Mouse (Mus musculus): Measurements from ENCODE around the gene Scn4a.
"Not testable (repeated sequence)": the region's sequence is repeated elsewhere in the genome, so short reads cannot be mapped to it uniquely, and the experiment has no call there.

Gene Scn4a

DNA sequence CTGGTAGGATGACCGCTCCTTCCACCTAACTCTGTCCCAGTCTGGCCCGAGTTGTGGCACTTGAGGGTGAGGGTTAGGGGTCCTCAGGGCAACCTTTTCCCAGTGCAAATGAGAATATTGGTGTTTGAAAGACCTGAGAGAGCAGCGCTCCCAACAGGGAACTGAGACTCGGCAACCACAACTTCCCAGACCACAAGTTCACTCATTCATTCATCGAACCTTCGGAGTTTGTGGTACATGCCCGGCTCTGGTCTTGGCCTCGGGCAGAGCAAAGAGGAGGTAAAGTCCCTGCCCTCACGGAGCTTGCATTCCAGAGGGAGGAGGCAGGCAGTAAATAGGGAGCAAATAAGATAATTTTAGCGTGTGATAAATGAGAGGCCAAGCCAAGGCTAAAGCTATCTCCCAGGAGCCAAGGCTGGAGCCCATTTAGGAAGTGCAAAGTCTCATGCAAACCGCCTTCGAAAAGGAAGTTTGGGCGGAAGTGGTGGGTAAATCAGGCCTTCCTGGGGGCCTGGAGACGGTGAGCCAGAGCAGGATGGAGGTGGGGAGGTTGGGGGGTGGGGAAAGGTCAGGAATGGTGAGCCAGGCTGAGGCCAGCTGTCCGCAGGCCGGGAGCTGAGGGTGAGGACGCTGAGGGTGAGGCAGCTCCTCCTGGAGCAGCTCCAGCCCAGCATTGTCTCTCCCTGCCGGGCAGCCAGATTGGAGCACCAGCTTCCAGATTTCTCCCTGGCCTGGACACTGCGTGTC lies 2.5 kb upstream of the Scn4a start:
- DNase-seq (ENCODE audit: low spot score in 2 of 2), result no peak

DNA sequence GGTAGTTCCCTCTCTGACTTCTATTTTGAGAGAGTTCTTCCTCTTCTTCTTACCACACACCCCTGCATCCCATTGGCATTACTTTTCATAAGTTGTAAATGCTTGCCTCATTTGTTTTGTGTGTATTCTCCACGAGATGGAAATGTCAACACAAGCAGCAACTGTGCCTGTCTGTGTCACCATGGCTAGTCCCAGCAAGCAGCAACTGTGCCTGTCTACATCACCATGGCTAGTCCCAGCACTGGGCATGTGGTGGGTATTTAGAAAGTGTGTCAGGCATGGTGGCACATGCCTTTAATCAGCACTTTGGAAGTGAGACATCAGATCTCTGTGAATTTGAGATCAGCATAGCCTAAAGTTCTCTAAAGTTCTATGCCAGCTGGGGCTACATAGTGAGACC lies 1.1 kb upstream of the Scn4a start:
- DNase-seq (ENCODE audit: low spot score in 2 of 2), result no peak

DNA sequence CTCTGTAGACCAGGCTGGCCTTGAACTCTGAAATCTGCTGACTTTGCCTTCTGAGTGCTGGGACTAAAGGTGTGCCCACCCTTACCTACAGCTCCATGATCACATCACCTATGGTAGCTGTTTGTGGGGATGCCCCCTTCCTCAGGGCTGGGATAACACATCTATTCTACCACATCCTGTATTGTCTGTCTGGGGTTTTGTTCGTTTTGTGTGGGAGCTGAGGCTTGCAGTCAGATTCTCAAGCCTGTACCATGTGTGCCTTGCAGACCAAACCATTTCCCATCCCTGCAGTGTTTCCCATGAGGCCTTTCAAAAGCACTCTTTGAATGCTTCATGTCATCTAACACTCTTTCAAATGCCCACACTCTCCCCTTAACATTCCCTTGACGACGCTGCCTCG lies 1.1 kb downstream of the Scn4a start:
- DNase-seq (ENCODE audit: low spot score in 2 of 2), result no peak

DNA sequence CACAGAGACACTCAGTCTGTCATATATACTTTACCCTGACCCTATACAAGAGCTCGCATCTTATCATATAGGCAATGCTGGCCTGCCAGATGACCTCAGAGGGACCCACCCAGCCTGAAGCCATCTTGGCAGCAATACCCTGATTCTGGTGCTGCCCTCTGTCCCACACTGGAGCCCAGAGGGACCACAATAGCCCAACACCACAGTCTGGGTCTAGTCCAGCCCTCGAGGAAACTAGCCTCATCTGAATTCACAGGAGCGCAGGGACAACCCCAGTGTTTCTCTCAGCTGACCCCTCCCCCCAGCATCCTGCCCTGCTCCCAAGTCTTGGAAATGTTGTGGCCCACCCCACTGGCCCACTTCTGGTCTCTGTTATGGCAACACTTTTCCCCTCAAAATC lies 1.8 kb downstream of the Scn4a start:
- no peak for DNase-seq (ENCODE audit: low spot score in 2 of 2)

DNA sequence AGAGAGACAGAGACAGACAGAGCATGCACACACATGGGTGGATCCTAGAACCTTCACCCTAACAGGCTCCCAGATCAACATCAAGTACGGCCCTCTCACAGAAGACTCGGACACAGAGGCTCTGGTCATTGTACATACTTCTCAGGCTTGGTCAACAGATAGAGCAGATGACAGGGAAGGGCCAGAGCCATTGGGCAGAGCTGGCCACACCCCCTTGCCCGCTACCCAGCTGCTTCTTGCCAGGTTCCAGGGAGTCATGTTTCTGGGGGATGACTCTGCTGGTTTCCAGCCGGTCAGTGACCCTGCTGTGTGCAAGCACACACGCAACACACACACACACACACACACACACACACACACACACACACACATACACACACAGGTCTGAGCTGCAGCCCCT lies 2.2 kb downstream of the Scn4a start:
- no peak for DNase-seq (ENCODE audit: low spot score in 2 of 2)

DNA sequence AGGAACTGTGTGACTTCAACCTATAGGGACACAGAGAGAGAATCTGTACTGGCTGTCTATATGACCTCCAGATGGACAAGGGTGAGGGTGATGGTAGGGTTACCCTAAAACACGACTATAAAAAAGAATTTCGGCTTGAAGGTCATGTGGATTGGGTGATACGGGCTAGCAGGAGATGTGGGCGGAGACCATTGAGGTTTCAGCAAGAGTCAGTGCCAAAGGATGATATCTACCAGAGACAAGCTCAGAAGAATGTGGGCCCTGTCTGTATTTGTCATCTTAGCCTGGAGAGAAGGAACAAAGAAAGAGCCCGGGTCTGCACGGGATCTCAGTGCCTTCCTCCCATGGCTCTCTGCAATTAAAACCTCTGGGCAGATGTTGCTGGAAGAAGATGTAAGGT lies 3.3 kb downstream of the Scn4a start:
- DNase-seq (ENCODE audit: low spot score in 2 of 2), result no peak

DNA sequence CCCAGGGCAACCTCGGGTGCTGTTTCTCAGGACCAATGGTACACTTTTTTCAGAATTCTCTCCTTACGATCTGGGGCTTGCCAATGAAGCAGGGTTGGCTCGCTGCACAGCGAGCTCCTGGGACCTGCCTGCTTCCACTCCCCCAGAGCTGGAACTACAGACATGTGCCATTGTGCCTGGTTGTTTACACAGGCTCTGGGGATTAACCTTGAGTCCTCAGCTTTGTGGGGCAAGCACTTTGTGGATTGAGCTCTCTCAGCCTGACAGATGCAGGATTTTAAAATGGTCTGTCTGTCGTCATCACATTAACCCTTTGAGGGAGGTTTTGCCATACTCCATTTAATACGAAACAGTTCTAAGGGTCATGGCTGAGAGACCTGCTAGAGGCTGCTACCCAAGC lies 8.2 kb downstream of the Scn4a start:
- no peak for DNase-seq (ENCODE audit: low spot score in 2 of 2)

DNA sequence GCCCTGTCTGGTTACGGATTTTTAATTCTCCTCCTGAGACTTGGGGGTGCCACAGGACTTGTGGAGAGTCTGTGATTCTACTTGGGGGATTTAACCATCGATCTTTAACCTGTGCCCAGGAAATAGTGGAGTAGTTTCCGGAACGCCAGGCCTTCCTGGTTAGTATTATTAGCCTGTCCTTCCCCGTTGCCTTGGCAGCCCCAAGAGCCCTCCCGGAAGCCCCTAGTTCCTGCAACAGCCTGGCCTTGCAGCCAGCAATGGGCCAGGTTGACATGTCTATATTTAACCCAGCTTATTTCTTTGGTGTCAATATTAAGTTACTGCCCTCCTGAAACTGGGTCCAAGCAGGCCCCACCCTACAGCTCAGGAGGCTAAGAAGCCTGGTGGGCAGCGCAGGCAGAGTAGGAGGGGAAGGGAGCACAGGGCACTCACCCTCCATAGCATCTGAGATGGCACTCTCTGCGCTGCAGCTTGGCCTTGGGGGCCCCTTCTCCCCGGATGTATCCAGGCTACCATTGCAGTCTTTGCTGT lies 12.0 kb downstream of the Scn4a start:
- no peak for DNase-seq (ENCODE audit: low spot score in 2 of 2)

DNA sequence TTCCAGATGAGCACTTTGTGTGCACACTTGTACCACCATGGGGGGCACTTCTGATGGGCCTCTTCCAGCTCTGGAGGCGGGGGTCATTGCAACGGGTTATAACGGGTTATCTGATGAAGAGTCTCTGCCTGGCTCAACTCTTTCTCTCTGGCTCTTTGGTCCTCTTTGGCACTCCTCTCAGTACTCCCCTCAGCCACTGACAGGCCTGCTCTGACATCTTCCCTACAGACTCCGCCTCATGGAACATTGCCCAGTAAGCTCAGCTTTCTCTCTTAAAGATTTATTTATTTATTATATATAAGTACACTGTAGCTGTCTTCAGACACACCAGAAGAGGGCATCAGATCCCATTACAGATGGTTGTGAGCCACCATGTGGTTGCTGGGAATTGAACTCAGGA lies 13.8 kb downstream of the Scn4a start:
- DNase-seq (ENCODE audit: low spot score in 2 of 2), result not testable (repeated sequence)

DNA sequence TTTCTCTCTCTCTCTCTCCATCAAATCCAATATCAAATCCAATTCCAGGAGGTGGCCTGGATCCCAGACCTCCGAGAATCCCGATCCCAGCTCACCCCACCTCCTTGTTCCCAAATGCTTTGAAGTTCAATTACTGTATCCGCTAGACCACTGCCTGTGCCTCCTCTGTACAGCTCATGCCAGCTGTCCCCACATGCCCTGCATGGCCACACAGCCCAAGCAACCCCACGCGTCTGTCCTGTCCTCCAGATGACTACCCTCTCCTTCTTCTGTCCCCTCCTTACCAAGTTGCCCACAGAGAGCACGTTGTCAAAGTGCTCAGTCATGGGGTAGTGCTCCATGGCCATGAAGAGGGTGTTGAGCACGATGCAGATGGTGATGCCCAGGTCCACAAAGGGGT lies 14.2 kb downstream of the Scn4a start:
- DNase-seq (ENCODE audit: low spot score in 2 of 2), result no peak

DNA sequence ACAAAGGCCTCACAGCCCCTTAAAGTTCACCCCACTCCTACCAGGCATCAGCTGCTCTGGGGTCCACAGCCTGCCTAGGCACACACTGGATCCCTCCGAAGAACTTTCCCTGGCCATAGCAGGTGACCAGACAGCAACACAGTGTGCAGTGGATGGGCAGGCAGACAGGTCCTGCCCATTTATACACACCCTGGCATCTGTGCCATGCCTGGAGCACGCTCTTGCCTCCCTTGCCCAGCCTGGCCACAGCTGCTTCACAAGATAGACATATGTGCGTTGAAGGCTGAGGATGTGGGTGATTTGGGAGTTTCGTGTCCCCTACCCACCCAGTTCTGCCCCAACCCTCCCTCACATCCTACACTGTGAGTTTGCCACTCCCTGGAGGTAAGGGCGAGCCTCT lies 15.1 kb downstream of the Scn4a start:
- no peak for DNase-seq (ENCODE audit: low spot score in 2 of 2)

DNA sequence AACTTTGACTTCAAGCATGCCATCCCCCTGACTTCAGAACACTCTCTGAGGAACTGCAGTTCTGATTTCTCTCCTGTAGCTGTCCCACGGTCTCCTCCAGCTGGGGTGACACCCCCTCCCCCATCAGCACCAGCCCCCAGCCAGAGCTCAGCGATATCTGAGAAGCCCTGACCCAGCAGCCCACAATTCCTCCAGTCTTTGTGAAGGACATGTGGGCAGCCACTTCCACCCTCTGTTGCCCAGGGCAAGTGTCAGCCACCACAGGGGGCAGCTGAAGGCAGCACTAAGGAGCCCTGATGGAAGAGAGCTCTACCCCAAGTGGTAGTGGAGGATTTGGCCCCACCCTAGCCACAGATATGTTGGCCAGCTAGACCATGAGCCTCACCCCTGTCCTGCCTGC lies 19.0 kb downstream of the Scn4a start:
- DNase-seq (ENCODE audit: low spot score in 2 of 2), result no peak

DNA sequence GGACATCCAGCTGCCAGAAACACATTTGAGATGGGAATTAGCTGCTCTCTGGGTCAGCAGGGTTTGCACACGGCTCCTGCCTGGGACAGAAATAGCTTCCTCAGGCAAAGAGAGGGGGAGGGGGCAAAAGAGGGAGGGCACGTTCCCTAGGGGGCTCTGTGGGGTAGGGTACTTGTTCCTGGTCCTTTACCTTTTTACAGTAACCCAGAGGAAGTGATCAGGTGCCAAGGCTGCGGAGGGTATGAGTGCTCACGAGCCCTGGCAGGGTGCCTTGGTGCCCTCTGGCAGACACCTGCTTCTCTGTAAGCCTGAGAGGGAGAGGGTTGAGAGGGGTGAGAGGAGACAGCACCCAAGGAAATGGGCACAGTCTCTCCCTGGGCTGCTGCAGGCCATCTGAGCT lies 20.6 kb downstream of the Scn4a start:
- peak in 1 of 2 experiments; percentile 27 for DNase-seq (ENCODE audit: low spot score in 2 of 2)

DNA sequence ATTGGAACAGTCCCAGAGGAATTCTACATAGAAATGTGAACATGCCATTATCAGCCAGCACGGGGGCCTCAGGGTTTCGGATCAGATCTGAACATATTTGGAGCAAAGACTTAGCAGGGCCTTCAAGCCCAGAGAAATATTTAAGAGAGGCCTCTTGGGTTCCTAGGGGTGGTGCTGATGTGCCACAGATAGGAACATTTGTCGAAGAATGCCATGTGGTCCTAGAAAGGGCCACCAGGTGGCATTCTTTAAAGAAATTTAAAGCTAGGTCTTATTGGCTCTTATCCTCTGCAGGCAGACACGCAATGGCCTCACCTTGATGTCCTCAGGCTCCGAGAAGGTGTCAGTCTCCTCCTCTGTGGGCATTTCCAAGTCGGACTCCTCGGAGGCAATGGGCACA lies 23.4 kb downstream of the Scn4a start:
- DNase-seq (ENCODE audit: low spot score in 2 of 2), result peak in 1 of 2 experiments; percentile 20

DNA sequence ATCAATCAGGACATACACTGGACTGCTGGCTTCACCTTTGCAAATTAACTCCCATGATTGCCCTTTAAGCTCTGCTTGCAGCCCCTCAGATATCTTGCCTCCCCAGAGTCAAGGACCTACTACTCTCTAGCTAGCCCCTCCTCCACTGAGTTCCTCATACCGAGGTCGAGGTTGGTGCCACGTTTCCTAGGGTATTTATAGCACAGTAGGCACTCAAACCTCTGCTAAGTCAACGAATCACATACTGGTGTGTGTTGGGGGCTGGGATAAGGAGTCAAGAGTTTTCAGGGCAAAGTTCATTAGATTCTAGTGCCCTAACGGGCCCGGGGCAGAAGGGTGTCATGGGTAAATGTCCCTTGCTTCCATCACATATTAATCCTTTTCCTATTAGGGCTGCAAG lies 24.0 kb downstream of the Scn4a start:
- DNase-seq (ENCODE audit: low spot score in 2 of 2), result peak; percentile 42 to 44

DNA sequence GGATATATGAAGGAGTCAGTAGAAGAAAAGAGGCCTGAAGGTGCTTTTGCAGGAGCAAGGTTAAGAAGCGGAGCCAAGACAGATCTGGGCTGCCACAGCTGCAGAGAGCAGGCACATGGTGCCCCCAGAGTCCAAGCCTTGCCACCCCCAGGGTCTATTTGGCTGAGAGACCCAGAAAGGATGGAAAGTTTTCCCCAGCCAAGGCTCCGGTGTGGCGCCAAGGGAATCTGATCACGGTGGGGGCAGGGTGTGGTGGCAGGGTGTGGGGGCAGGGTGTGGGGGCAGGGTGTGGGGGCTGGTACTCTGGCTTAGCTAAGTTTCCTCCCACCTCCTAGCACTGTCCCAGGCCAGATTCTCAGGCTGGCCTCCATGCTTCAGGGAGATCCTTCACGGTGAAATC lies 24.6 kb downstream of the Scn4a start:
- DNase-seq (ENCODE audit: low spot score in 2 of 2), result no peak

DNA sequence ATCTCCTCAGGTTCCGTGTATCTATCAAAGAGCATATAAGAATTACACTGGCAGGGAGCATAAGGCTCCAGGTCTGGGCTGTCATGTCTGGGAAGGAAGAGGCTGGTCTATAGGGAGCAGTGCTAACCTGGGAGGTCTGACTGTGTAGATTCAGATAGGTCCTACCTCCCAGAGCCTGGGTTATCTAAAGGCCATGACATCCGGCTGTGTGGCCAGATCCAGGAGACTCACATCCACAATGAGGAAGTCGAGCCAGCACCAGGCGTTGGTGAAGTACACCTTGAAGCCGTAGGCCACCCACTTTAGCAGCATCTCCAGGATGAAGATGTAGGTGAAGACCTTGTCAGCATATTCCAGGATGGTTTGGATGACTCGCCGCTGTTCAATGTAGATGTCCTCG lies 26.6 kb downstream of the Scn4a start:
- no peak for DNase-seq (ENCODE audit: low spot score in 2 of 2)

DNA sequence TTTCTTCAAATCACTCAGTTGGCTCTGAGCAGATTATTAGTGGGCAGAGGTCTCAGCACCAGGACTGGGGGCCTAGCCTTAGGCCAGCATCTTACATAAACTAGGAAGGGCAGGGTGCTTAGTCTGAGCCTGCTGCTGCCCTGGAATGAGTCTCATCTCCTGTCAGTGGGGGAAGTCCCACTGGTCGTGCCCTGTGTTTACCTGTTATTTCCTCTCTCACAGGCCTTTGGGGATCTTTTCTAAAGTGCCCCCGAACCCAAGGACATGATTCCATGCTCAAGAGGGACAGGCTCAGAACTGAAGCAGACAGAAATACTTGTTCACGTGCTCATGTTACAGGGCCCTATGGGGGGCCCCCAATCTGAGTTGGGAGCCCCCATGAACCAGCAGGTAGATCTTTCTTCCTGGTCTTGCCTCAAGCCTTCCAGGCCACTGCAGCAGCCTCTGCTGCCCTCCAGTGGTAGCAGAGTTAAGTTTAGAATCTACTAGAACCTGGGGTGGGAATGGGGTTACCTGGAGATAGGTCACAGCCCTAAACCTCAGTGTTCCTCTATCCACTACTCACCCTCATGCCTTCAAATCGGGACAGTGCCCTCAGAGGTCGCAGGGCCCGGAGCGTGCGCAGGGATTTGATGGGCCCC lies 27.4 kb downstream of the Scn4a start:
- DNase-seq (ENCODE audit: low spot score in 2 of 2), result peak; percentile 25 to 49

DNA sequence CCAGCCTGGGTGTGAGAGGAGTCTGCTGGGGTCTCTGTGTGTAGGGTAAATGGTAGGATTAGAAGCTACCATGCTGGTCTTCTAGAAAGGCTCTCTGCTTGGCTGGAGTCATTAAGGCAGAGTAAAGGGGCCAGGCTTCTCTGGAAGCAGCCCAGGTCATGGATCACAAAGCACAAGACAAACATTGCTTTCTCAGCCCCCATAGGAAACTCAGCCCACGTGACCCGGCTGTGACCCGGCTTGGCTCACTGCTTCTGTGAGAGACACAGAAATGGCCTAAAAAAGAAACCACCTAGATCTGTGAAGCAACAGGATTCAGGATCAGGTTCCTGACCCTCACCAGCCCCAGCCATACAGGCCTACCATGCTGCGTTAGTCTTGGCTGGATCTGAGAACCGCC lies 28.2 kb downstream of the Scn4a start:
- peak in 1 of 2 experiments; percentile 21 for DNase-seq (ENCODE audit: low spot score in 2 of 2)

DNA sequence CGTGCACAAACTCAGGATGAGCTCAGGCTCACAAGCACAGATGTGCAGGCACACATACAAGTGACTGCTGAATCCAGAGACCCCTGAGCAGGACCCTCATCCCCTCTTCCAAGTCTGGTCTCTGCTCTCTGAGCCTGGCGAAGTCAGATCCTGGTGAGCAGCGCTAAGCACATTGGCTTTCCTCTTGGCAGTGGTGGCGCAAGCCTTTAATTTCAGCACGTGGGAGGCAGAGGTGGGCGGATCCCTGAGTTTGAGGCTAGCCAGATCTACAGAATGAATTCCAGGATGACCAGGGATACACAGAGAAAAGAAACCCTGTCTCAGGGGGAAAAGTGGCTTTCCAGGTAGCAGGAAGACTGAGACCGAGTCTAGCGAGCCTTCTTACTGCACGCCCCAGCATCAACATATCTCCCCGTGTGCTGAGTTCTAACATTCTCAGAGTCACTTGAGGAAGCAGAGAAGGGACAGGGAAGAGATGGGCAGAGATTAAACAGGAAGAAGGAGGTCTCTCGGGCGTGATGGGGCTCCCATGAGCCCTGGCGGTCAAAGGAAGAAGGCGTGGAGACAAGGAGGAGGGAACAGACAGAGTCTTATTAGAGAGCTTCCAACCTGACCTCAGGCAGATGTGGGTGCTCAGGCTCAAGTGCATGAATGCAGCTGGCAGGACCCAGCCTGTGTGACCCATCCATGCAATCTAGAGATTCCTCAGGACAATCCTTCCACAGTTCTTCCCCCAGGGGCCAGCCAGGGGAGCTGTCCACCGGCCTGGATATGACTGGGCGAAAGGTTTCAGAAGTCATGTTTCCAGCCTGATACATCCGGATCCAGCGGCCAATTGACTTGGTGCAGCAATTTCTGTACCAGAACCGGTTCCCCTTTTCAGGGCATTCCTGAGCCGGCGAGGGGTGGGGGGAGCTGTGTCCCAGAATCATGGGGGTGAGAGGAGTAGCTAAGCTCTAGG lies 34.4 kb downstream of the Scn4a start:
- peak in 1 of 2 experiments; percentile 27 for DNase-seq (ENCODE audit: low spot score in 2 of 2)

DNA sequence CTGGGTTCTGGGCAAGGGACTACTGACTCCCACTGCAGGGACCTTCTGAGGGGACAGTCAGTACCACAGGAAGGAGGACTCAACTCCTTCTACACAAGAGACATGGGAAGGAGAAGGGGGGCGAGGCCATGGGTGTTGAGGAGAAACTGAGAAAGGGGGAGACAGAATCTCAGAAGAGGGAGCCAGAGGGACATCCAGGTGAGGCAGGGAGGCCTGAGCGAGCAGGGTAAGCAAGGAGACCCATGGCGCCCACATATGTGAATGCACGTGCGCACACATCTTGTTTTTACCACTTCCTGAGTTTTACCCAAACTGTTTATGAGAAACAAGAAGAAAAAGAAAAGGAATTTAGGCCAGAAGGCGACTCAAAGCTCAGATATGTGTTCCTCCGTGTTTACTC lies 35.3 kb downstream of the Scn4a start:
- no peak for DNase-seq (ENCODE audit: low spot score in 2 of 2)

DNA sequence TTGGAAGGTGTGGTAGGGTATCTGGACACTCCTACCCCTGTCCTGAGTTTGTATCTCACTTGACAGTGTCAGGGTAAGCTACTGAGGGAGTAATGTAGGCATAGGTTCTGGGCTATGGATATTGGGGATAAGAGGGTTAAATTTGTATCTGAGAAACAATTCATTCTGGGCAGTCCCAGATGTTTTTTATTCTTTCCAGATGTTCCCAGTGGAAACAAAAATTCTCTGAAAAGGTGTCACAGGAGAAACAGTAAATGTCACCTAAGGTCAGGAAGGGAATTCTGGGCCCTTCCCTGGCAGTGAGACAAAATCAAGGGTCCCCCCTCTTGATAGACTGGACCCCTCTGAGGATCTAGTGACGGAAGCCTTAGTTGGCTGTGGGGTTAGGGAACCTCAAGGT lies 36.7 kb downstream of the Scn4a start:
- DNase-seq (ENCODE audit: low spot score in 2 of 2), result no peak

Data from heart, adult 9 months (tissue).